Mouse (Mus musculus) thymus, postnatal 25 days (tissue): ENCODE results near the gene Serpinb9c.
"Not testable (repeated sequence)": the region's sequence is repeated elsewhere in the genome, so short reads cannot be mapped to it uniquely, and the experiment has no call there.

Source experiments
- DNase-seq: peaks from one replicate; pipeline ENCODE4 v3.0.0; 2022

Serpinb9c gene

DNA sequence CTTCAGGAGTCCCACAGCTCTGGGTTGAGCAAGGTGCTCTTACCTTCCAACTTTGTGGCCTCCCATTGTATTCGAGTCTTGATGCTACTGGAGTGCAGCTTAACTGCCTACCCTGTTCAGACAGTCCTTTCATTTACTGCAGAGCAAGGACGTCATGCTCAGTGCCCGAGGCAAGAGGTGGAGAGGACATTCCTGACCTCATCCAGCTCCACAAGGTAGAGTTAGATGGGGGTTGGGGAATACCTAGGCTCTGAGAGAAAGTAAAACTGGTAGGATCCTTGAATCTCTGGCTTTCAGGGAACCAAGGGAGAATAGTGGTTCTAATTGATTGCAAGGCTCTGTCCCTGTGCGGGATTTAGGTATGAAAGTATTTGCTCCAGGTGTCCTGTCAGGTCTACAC is at the start of gene Serpinb9c:
Gene Serpinb9c (minus strand): TSS at position 101 of the 400 bp plus-strand sequence.
- no peak for DNase-seq

DNA sequence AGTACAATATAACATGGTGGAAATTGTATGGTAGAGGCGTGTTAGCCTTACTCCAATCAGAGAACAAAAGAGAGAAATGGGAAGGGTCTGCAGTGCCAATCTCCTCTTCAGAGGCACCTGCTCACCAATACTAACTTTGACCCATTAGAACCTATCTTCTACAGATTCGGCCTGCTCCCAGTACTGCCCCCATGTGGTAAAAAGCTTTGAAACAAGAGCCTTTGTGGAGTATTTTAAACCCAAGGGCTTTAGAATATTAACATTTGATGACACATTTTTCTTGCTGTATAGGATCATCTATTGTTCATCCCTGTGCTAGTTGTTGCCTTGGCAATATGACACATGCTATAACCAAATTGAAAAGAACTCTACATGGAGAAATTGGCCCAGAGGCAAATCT is 40.2 kb upstream of the Serpinb9c start:
- no peak for DNase-seq

DNA sequence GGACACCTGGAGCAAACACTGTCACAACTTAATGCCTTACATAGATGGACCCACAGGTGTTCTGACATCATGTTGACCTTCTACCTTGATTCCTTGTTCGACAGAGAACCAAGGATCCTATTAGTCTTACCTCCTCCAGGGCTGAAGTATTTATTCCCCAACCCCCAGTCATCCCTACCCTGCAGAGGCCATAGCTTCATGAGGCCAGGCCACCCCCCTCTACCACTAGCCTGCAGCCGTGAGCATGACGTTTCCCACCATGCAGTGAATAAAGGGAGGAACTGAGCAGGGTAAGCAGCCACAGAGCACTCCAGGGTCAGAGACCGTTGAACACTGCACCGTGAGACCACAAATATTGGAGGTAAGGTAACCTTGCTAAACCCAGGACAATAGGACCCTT is 33.1 kb upstream of the Serpinb9c start, which contains the start of gene Serpinb9d:
Gene Serpinb9d (plus strand): TSS at position 301 of the 400 bp plus-strand sequence.
- no peak for DNase-seq

DNA sequence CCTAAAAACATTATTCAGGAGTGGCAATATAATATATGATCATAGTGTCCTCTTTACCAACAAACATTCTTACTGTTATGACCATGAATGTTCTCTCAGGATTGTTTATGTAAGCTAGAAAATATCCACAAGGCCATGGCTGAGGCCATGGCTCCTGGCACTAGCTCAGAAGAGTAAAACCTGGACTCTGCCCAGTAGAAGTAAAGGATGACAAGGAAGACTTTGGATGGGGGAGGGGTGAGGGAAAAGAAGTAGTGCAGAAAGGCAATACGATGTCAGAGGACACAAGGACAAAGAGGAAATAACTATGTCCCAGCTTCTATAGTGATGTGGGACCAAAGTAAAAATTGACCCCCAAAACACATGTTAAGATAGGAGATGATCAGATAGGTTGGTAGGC is 30.9 kb upstream of the Serpinb9c start:
- DNase-seq = not testable (repeated sequence)

DNA sequence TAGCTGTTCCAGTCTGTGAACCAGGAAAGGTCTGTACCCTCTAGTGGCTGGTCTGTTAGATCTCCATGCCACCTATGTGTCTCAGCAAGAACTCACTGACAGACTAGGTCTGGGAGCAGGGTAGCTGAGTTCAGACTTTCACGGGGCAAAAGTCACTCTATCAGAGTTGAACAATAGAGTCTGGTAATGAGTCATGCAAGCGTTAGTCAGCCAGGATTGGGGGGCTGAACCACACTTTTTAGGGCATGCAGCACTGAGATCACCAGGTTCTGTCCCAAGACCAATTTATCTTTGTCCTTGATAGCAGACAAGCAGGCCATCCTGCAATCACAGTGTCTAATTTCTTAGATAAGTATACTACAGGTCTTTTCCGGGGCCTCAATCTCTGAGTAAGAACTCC is 18.1 kb downstream of the Serpinb9c start:
- DNase-seq = no peak

DNA sequence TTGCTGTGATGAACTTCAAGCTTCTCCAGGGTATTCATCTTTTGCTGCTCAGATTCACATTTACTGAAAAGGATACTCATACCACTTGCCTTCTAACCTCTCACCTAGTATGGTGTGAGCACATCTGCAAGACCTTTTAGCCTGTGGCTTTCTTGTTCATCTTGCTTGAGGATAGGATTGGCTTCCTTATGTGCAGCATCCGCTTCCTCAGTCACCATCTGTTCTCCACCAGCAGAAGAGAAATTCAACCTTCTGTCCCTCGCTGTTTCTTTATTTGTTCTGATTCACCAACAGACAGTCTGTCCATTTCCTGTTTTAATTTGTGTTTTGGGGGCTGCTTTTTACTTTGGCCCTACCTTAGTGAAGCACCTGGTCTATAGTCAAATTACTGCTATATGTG is 21.8 kb downstream of the Serpinb9c start:
- no peak for DNase-seq

DNA sequence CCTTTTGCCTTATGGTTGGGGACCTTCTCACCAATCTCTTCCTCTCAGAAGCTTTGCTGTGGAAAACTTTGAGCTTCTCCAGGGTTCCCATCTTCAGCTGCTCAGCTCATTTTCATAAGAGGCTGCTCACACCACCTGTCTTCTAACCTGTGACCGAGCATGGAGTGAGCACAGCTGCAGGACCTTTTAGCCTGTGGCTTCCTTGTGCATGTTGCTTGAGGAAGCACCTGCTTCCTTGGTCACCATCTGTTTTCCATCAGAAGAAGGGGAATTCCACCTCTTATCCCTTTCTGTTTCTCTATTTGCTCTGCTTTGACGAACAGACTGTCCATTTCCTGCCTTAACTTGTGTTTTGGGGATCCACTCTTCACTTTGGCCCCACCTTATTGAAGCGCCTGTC is 46.5 kb downstream of the Serpinb9c start:
- no peak for DNase-seq

DNA sequence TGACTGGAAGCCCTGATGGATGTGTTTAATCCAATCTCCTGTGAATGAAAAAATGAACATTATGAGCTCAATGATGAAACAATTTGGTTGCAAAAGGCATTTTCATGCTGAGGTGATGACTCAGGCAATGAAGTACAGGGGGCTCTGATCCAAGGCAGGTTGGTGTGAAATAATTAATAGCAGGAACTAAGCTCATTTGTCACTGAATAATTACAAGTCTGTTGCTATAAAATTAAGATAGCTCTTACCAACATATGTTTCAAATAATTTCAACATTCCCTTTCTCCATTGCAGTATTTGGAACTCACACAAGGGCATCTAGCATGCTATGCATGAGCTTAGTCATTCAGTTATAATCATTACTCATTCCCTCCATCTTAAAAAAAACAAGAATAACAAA is 53.9 kb downstream of the Serpinb9c start:
- no peak for DNase-seq
